In the genomic region with DNA sequence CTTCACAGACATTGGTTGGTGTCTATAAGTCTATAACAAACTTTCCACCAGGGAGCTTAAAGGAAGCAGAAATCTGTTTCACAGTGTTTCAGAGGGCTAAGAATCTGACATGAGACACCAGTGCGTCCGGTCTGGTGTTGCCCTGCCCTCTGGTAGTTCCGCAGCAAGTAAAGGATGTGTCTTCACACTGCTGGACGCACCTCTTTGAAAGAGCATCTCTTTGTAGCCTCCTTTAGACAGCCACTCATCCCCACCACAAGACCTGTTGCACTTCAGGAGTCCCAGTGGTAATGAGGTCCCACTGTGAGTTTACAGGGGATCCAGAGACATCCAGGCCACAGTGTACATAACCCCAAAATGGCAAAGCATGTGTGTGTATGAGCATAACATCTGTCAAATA, we compare ENCODE assay signal across 12 mouse cellular contexts.
"Had no signal": no experiment of that assay in that cellular context is flagged by ENCODE, and none has a peak within 500 bp of the region (broad histone marks: within the 10 kb centered on the region; RNA-seq: fewer than 3 reads in every experiment).

No protein-coding gene starts in this region.

- H3K9ac ChIP-seq: limb, embryonic 15.5 days; liver, embryonic 12.5 days; lung, embryonic 14.5 days; midbrain, embryonic 15.5 days had no signal

- ATAC-seq: liver, embryonic 12.5 days; midbrain, embryonic 15.5 days had no signal

- H3K27ac ChIP-seq: left cerebral cortex, adult 2 months; limb, embryonic 15.5 days; liver, embryonic 12.5 days; macrophage; midbrain, embryonic 15.5 days had no signal

- H3K4me3 ChIP-seq: left cerebral cortex, adult 2 months; limb, embryonic 15.5 days; liver, embryonic 12.5 days; megakaryocyte, embryonic 14.5 days; midbrain, embryonic 15.5 days had no signal

- H3K27me3 ChIP-seq: limb, embryonic 15.5 days; liver, embryonic 12.5 days; megakaryocyte, embryonic 14.5 days; midbrain, embryonic 15.5 days had no signal

- H3K9me3 ChIP-seq: limb, embryonic 15.5 days; liver, embryonic 12.5 days; megakaryocyte, embryonic 14.5 days; midbrain, embryonic 15.5 days had no signal

- DNase-seq: kidney, adult 11 months; kidney, postnatal 25 days; lung, embryonic 14.5 days; lung, postnatal 10 days; right cerebral cortex, postnatal 14 days; thymus, postnatal 36 days had no signal

- H3K36me3 ChIP-seq: limb, embryonic 15.5 days; liver, embryonic 12.5 days; midbrain, embryonic 15.5 days had no signal

- H3K4me2 ChIP-seq: limb, embryonic 15.5 days; liver, embryonic 12.5 days; lung, embryonic 14.5 days; midbrain, embryonic 15.5 days had no signal
